Mouse (Mus musculus): ENCODE data around the gene Cdk2. TPM values are rescaled to one million over a fixed set of nuclear protein-coding genes. Genes with fewer than 3 reads are reported as not detected.

Gene Cdk2
- polyA plus RNA-seq, 1 experiment = 39.9 TPM

DNA sequence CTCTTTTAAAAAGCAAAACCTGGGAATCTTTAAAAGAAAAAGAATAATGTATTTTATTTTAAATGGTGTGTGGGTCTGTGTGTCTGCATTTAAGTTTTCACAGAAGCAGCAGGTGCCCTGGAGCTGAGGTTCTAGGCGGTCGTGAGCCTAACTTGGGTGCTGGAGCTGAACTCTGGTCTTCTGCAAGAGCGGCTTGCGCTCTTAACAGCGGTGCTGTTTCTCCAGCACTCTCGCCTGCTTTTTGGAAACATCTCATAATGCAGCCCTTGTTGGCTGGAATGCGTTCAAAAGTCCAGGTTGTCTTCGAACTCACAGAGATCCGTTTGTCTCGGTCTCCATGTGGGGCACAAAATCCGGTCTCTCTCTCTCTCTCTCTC lies 474 bp upstream of the Cdk2 start:
- Histone ChIP-seq H3K36me3 (ENCODE audit: control insufficient read depth, insufficient read depth) (peaks cover 21% of the 10 kb centered on the region), H3ac (ENCODE audit: control insufficient read depth, insufficient read length) (no peak overlapping the region), H3K79me2 (ENCODE audit: control insufficient read depth, insufficient read depth) (peaks cover 12% of the 10 kb centered on the region), H3K27me3 (ENCODE audit: control insufficient read depth, insufficient read depth, insufficient read length) (no peaks in the 10 kb centered on the region), H3K4me3 (peak overlapping the region; percentile 75), H3K4me2 (ENCODE audit: low read depth) (peak overlapping the region; percentile 88)
- no peak for TF ChIP-seq MYOD1 (IDR thresholded peaks at IDR 0.05; ENCODE audit: control insufficient read depth in 1 of 3, insufficient read length in 2 of 3, low read depth in 2 of 3)
- no peak for TF ChIP-seq MYOG (IDR thresholded peaks at IDR 0.05; ENCODE audit: control insufficient read depth in 1 of 3, insufficient read depth in 1 of 3, insufficient read length in 2 of 3, low read depth in 2 of 3)
- no peak for TF ChIP-seq CEBPB (IDR thresholded peaks at IDR 0.05; ENCODE audit: insufficient read depth, poor library complexity, severe bottlenecking)
- no peak for TF ChIP-seq SRF (IDR thresholded peaks at IDR 0.05; ENCODE audit: control insufficient read depth, insufficient read length, low read depth)
- no peak for TF ChIP-seq REST (IDR thresholded peaks at IDR 0.05; ENCODE audit: insufficient read depth, insufficient read length)
- no peak for TF ChIP-seq POLR2AphosphoS2 (IDR thresholded peaks at IDR 0.05; ENCODE audit: insufficient read length, low read depth)

DNA sequence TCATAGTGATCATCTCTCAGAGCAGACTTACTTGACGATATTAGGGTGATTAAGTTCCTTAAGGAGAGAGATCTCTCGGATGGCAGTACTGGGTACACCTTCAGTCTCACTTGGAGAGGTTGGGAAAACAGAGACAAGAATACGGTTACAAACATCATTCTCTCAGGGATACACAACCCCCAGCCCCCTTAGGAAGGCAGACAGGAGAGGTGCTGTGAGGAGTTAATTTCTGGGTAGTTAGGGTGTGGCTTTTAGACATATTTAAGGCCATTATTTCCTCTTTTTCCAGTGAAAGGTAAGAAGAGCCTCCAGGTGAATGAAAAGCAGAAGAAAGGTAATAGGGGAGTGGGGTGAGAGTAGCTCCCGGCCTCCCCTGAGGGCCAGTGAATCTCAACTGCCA lies 936 bp downstream of the Cdk2 start, which contains the start of gene Pmel:
Gene Pmel, plus strand, starts transcription at position 301 of the 400 bp plus-strand sequence.
- peak within 1 kb of the TSS; percentile 3 for H3ac ChIP-seq (ENCODE audit: control insufficient read depth, insufficient read length)
- H3K79me2 ChIP-seq (ENCODE audit: control insufficient read depth, insufficient read depth) = peaks cover 12% of the 10 kb centered on the region
- H3K27me3 ChIP-seq (ENCODE audit: control insufficient read depth, insufficient read depth, insufficient read length) = no peaks in the 10 kb centered on the region
- peak within 1 kb of the TSS; percentile 89 for H3K4me2 ChIP-seq (ENCODE audit: low read depth)
- peak within 1 kb of the TSS; percentile 75 for H3K4me3 ChIP-seq
- TF ChIP-seq TCF12 (IDR thresholded peaks at IDR 0.05; ENCODE audit: insufficient read depth, poor library complexity, severe bottlenecking) = no peak
- TF ChIP-seq POLR2AphosphoS2 (IDR thresholded peaks at IDR 0.05; ENCODE audit: insufficient read length, low read depth) = no peak
- TF ChIP-seq CEBPB (IDR thresholded peaks at IDR 0.05; ENCODE audit: insufficient read depth, poor library complexity, severe bottlenecking) = no peak
- TF ChIP-seq E2F4 (IDR thresholded peaks at IDR 0.05; ENCODE audit: insufficient read depth) = no peak
- no peak for TF ChIP-seq MAX (IDR thresholded peaks at IDR 0.05; ENCODE audit: low read depth)
- TF ChIP-seq SRF (IDR thresholded peaks at IDR 0.05; ENCODE audit: control insufficient read depth, insufficient read length, low read depth) = no peak
- TF ChIP-seq MYOD1 (IDR thresholded peaks at IDR 0.05; ENCODE audit: control insufficient read depth in 1 of 3, insufficient read length in 2 of 3, low read depth in 2 of 3) = no peak
- TF ChIP-seq POLR2A (IDR thresholded peaks at IDR 0.05; ENCODE audit: insufficient read length, low read depth) = no peak
- peaks cover 21% of the 10 kb centered on the region for H3K36me3 ChIP-seq (ENCODE audit: control insufficient read depth, insufficient read depth)

DNA sequence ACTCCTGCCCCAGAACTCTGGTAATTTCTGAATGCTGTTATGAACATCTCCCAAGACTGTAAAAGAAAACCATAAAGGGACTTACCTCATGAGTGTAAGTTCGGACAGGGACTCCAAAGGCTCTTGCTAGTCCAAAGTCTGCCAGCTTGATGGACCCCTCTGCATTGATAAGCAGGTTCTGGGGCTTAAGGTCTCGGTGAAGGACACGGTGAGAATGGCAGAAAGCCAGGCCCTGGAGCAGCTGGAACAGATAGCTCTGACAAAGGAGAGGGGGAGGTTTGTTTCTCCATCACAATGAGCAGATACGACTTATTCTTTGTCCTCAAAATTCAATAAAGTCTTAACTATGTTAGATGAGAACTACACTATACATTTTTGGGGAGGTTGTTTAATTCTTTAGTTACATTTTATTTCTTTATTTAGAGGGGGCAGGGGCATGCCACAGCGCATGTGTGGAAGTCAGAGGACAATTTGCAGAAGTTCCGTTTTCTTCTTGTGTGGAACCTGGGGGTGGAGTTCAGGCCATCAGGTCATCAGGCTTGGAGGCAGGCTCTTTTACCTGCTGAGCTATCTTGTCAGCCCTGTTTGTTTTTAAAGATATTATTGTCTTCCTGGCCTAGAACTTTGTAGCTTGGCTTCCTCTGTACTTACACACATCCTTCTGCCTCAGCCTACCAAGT lies 2.4 kb downstream of the Cdk2 start:
- Histone ChIP-seq H3K27me3 (ENCODE audit: control insufficient read depth, insufficient read depth, insufficient read length) (no peaks in the 10 kb centered on the region), H3ac (ENCODE audit: control insufficient read depth, insufficient read length) (no peak overlapping the region), H3K4me2 (ENCODE audit: low read depth) (peak overlapping the region; percentile 2), H3K4me3 (no peak overlapping the region), H3K79me2 (ENCODE audit: control insufficient read depth, insufficient read depth) (peaks cover 12% of the 10 kb centered on the region), H3K36me3 (ENCODE audit: control insufficient read depth, insufficient read depth) (peaks cover 21% of the 10 kb centered on the region)
- TF ChIP-seq CEBPB (IDR thresholded peaks at IDR 0.05; ENCODE audit: insufficient read depth, poor library complexity, severe bottlenecking) (no peak), REST (IDR thresholded peaks at IDR 0.05; ENCODE audit: insufficient read depth, insufficient read length) (no peak), E2F4 (IDR thresholded peaks at IDR 0.05; ENCODE audit: insufficient read depth) (no peak), POLR2A (IDR thresholded peaks at IDR 0.05; ENCODE audit: insufficient read length, low read depth) (no peak), USF1 (IDR thresholded peaks at IDR 0.05; ENCODE audit: low read depth) (no peak), MYOG (IDR thresholded peaks at IDR 0.05; ENCODE audit: control insufficient read depth in 1 of 3, insufficient read depth in 1 of 3, insufficient read length in 2 of 3, low read depth in 2 of 3) (peak in 1 of 3 experiments; percentile 20), TCF12 (IDR thresholded peaks at IDR 0.05; ENCODE audit: insufficient read depth, poor library complexity, severe bottlenecking) (no peak), MYOD1 (IDR thresholded peaks at IDR 0.05; ENCODE audit: control insufficient read depth in 1 of 3, insufficient read length in 2 of 3, low read depth in 2 of 3) (peak in 1 of 3 experiments; percentile 27), POLR2AphosphoS2 (IDR thresholded peaks at IDR 0.05; ENCODE audit: insufficient read length, low read depth) (no peak), MAX (IDR thresholded peaks at IDR 0.05; ENCODE audit: low read depth) (no peak), SRF (IDR thresholded peaks at IDR 0.05; ENCODE audit: control insufficient read depth, insufficient read length, low read depth) (no peak), TCF3 (IDR thresholded peaks at IDR 0.05; ENCODE audit: insufficient read length, low read depth) (no peak)

DNA sequence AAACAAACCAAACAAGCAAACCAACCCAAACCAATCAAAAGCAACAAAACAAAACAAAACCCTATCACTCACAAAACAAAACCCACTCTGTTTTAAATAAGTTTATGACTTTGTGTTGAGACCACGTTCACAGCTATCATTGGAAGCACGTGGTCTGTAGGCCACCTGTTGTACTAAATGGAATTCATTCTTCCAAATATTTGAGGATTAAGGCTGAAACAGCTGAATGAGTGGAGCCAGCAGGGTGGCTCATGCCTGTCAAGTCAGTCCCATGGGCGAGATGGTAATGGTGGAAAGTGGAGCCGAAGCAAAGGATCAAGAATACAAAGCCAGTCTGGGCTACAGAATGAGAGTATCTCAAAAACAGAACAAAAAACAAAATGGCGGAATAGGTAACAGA lies 4.1 kb downstream of the Cdk2 start:
- H3K27me3 ChIP-seq (ENCODE audit: control insufficient read depth, insufficient read depth, insufficient read length) = no peaks in the 10 kb centered on the region
- no peak overlapping the region for H3K4me3 ChIP-seq
- peaks cover 21% of the 10 kb centered on the region for H3K36me3 ChIP-seq (ENCODE audit: control insufficient read depth, insufficient read depth)
- TF ChIP-seq USF1 (IDR thresholded peaks at IDR 0.05; ENCODE audit: low read depth) (peak; percentile 55), MAX (IDR thresholded peaks at IDR 0.05; ENCODE audit: low read depth) (no peak), SRF (IDR thresholded peaks at IDR 0.05; ENCODE audit: control insufficient read depth, insufficient read length, low read depth) (no peak), POLR2AphosphoS2 (IDR thresholded peaks at IDR 0.05; ENCODE audit: insufficient read length, low read depth) (no peak), TCF3 (IDR thresholded peaks at IDR 0.05; ENCODE audit: insufficient read length, low read depth) (no peak), E2F4 (IDR thresholded peaks at IDR 0.05; ENCODE audit: insufficient read depth) (no peak), MYOD1 (IDR thresholded peaks at IDR 0.05; ENCODE audit: control insufficient read depth in 1 of 3, insufficient read length in 2 of 3, low read depth in 2 of 3) (peak; percentile 5 to 85 (median 81)), POLR2A (IDR thresholded peaks at IDR 0.05; ENCODE audit: insufficient read length, low read depth) (no peak), MYOG (IDR thresholded peaks at IDR 0.05; ENCODE audit: control insufficient read depth in 1 of 3, insufficient read depth in 1 of 3, insufficient read length in 2 of 3, low read depth in 2 of 3) (peak; percentile 23 to 74 (median 60)), TCF12 (IDR thresholded peaks at IDR 0.05; ENCODE audit: insufficient read depth, poor library complexity, severe bottlenecking) (peak; percentile 66), CEBPB (IDR thresholded peaks at IDR 0.05; ENCODE audit: insufficient read depth, poor library complexity, severe bottlenecking) (no peak), REST (IDR thresholded peaks at IDR 0.05; ENCODE audit: insufficient read depth, insufficient read length) (no peak)
- H3K79me2 ChIP-seq (ENCODE audit: control insufficient read depth, insufficient read depth) = peaks cover 12% of the 10 kb centered on the region
- H3K4me2 ChIP-seq (ENCODE audit: low read depth) = no peak overlapping the region
- H3ac ChIP-seq (ENCODE audit: control insufficient read depth, insufficient read length) = no peak overlapping the region

All from myocyte (in vitro differentiated cells).